Mouse (Mus musculus) limb, embryonic 12.5 days (tissue): Measurements from ENCODE around the gene Gm20388. TPM values are rescaled to one million over a fixed set of nuclear protein-coding genes. Genes with fewer than 3 reads are reported as not detected.

Source experiments
- ATAC-seq: fragments of 200-750 bp; cut with Nextera tagmentation; 2 replicates; pipeline ENCODE4 v1.8.0; 2017; ENCODE audit warnings: low read depth, moderate TSS enrichment; ENCODE audit not compliant: insufficient number of reproducible peaks, insufficient read depth, low FRiP score, low TSS enrichment
- H3K27ac ChIP-seq: fragments of 300-500 bp; sonication (generic); 2 replicates; pipeline ENCODE4 v1.5.1; 2016; ENCODE audit warnings: mild to moderate bottlenecking, moderate library complexity
- H3K27me3 ChIP-seq: fragments of 300-500 bp; sonication (generic); 2 replicates; pipeline ENCODE4 v1.6.1; 2016; ENCODE audit warnings: mild to moderate bottlenecking, moderate library complexity
- H3K36me3 ChIP-seq: fragments of 300-500 bp; sonication (generic); 2 replicates; pipeline ENCODE4 v1.6.1; 2016; ENCODE audit warnings: mild to moderate bottlenecking, moderate library complexity
- H3K4me1 ChIP-seq: fragments of 300-500 bp; sonication (generic); replicated peaks from 2 replicates; pipeline ENCODE4 v1.6.1; 2016
- H3K4me2 ChIP-seq: fragments of 300-500 bp; sonication (generic); 2 replicates; pipeline ENCODE4 v1.6.1; 2016; ENCODE audit warnings: mild to moderate bottlenecking, moderate library complexity
- H3K4me3 ChIP-seq: fragments of 300-500 bp; sonication (generic); replicated peaks from 2 replicates; pipeline ENCODE4 v1.5.1; 2016; ENCODE audit warnings: mild to moderate bottlenecking
- H3K9ac ChIP-seq: fragments of 300-500 bp; sonication (generic); replicated peaks from 2 replicates; pipeline ENCODE4 v1.6.1; 2016; ENCODE audit warnings: mild to moderate bottlenecking, moderate library complexity
- H3K9me3 ChIP-seq: fragments of 300-500 bp; sonication (generic); 2 replicates; pipeline ENCODE4 v1.6.1; 2016; ENCODE audit warnings: mild to moderate bottlenecking, moderate library complexity
- WGBS: fragments of 180-500 bp; shearing (Covaris S2); methylation state at CpG from one replicate; pipeline ENCODE4 v1.1.7; 2016; 5-methylcytosine and 5-hydroxymethylcytosine counted together
- polyA plus RNA-seq: library from polyadenylated mRNA; unstranded; fragments of >200 nt; fragmentation: Nextera tagmentation; extraction: Ambion mirVana; gene quantifications from 2 replicates; pipeline ENCODE4 v1.2.1, GENCODE M21; 2016

Gene Gm20388
- polyA plus RNA-seq, 1 experiment from 2014 or later: not detected

DNA sequence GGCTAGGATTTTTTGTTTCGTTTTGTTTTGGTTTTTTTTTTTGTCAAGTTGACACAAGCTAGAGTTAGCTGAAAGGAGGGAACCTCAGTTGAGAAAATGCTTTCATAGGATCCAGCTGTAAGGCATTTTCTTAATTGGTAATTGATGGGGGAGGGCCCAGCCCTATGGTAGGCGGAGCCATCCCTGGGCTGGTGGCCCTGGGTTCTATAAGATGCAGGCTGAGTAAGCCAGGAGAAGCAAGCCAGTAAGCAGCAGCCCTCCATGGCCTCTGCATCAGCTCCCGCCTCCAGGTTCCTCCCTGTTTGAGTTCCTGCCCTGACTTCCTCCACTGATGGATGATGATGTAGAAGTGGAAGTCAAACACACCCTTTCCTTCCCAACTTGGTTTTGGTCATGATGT is 3869.8 kb downstream of the Gm20388 start:
- Histone ChIP-seq H3K27ac (no peak overlapping the region), H3K4me2 (no peak overlapping the region), H3K9me3 (no peaks in the 10 kb centered on the region), H3K4me3 (no peak overlapping the region), H3K4me1 (peaks cover 12% of the 10 kb centered on the region), H3K27me3 (0 out of 2 replicates have a peak, but pooled peaks cover 4% of the 10 kb centered on the region), H3K36me3 (no peaks in the 10 kb centered on the region), H3K9ac (no peak overlapping the region)
- WGBS: 57% methylated on average over 3 of the region's 3 CpGs
- no peak for ATAC-seq

DNA sequence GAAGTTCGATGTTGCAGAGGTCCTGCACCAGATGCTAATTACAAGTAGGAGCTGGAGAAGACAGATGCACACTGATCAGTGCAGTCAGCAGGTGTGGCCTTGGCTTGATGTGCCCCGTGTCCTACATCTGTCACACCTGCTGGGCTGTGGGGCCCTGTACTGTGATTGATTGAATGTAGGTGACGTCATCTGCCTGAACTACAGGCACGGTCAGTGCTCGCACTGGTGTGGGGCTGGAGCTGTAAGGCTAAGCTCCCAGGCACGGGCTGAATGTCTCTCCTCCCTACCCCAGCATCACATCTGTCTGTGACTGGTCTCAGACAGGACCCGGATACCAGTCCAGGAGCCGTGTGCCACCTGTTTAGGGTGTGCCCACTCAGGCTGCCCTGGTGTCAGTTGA is 3870.6 kb downstream of the Gm20388 start:
- no peak for ATAC-seq
- H3K4me3 ChIP-seq: no peak overlapping the region
- H3K9me3 ChIP-seq: no peaks in the 10 kb centered on the region
- no peak overlapping the region for H3K9ac ChIP-seq
- no peak overlapping the region for H3K4me2 ChIP-seq
- peaks cover 12% of the 10 kb centered on the region for H3K4me1 ChIP-seq
- H3K36me3 ChIP-seq: no peaks in the 10 kb centered on the region
- no peak overlapping the region for H3K27ac ChIP-seq
- 0 out of 2 replicates have a peak, but pooled peaks cover 4% of the 10 kb centered on the region for H3K27me3 ChIP-seq
- 34% methylated on average over 8 of the region's 8 CpGs for WGBS

DNA sequence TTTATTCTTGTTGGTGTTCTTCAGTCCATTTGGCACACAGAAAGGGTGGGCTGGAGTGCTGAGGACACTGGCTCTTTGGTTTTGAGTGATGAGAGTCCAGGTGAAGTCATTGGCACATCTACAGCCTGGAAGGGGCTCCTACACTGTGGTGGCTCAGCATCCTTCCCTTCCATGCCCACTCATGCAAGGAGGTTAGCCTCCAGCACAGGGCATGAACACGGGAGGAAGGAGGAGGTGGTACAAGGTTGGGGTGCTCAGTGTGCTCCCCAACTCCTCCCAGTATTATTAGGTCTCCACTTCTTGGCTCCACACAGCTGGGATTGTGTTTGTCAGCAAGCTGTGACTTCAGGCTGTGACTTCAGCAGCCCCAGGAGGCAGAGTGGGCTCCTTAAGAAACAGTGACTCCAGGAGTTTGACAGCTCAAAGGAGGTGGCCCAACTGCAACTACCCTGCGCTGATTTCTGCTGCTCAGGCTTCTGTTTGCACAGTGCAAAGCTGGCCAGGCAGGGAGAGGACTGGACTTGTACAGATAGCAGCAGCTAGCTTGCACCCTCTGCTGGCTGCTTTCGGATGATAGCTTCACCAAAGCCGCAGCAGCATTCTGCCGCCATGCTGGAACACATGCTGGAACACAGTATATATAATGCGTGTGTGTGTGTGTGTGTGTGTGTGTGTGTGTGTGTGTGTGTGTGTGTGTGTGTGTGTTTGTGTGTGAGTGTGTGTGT is 3873.0 kb downstream of the Gm20388 start:
- 0 out of 2 replicates have a peak, but pooled peaks cover 12% of the 10 kb centered on the region for H3K27me3 ChIP-seq
- 9% methylated on average over 6 of the region's 6 CpGs for whole genome bisulfite sequencing
- H3K27ac ChIP-seq: no peak overlapping the region
- no peaks in the 10 kb centered on the region for H3K9me3 ChIP-seq
- no peaks in the 10 kb centered on the region for H3K36me3 ChIP-seq
- no peak overlapping the region for H3K9ac ChIP-seq
- H3K4me2 ChIP-seq: no peak overlapping the region
- peaks cover 12% of the 10 kb centered on the region for H3K4me1 ChIP-seq
- H3K4me3 ChIP-seq: no peak overlapping the region
- peak; percentile 78 for ATAC-seq

DNA sequence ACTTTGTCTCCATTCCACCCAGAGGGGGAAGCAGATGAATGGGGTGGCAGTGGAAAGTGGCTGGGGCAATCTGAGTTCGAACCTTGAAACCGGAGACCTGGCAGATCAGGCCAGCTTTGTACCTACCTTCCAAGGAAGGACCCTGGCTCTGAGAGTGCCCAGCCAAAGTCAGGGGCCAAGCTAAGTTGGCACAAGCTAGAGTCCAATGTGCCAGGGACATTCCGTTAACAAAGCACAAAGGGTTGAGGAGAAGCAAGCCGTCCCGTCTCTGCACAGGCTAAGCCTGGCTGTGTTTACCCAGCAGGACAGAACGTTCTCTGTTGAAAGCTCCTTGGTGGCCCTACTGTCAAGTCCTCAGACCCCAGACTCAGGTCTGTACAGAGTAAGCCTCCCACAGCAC is 3875.5 kb downstream of the Gm20388 start:
- H3K27ac ChIP-seq: no peak overlapping the region
- 83% methylated on average over 6 of the region's 6 CpGs for WGBS
- H3K4me3 ChIP-seq: no peak overlapping the region
- no peak overlapping the region for H3K9ac ChIP-seq
- peaks cover 6% of the 10 kb centered on the region for H3K4me1 ChIP-seq
- H3K27me3 ChIP-seq: 0 out of 2 replicates have a peak, but pooled peaks cover 12% of the 10 kb centered on the region
- H3K9me3 ChIP-seq: no peaks in the 10 kb centered on the region
- no peaks in the 10 kb centered on the region for H3K36me3 ChIP-seq
- H3K4me2 ChIP-seq: no peak overlapping the region
- ATAC-seq: no peak

DNA sequence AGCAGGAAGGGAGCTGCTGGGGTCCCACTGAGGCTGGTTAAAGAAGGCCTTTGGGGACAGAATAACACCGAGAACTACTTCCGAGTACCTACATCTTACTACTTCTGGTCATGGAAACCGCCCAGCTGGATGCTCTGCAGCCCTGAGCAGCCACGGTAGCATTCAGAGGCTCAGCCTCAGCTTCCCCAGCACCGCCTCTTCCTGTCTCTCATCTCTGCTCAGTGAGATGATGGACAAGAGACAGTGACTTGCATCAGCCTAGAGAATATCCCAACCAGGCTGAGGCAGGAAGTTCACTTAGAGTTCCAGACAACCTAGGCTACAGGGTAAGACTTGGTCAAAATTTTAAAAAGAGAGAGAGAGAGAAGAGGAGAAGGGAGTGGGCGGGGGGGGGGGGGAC is 3876.0 kb downstream of the Gm20388 start:
- 82% methylated on average over 6 of the region's 6 CpGs for WGBS
- H3K9me3 ChIP-seq: no peaks in the 10 kb centered on the region

DNA sequence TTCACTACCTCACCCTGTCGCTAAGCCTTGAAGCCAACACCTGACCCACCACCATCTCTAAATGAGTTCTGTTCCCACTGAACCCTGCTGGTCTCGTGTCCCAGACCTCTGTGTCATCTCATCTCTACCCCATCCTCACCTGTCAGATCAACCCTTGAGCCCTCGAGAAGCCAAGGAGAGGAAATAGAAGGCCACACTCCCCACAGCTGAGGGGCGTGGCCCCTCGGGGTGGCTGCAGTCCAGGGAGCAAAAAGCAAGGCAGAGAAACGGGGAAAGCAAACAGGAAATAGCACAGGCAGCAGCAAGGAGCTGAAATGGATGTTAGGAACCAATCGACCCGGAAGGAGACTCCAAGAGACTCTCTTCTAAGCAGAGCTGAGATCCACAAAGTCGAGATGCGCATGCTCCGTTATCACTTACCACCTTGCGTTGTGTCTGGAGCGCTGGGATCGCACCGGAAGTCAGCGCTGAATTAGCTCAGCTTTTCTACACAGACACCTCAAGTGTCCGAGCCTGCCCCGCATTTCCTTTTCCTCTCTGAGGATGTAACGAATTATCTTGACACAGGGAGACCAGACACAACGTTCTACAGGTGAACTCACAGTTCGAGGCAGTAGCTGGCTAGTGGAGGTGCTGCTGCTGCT is 3876.7 kb downstream of the Gm20388 start:
- WGBS: 54% methylated on average over 21 of the region's 21 CpGs
- no peaks in the 10 kb centered on the region for H3K36me3 ChIP-seq
- H3K9ac ChIP-seq: no peak overlapping the region
- no peak for ATAC-seq
- H3K9me3 ChIP-seq: no peaks in the 10 kb centered on the region
- H3K4me1 ChIP-seq: 0 out of 2 replicates have a peak, but pooled peaks cover 2% of the 10 kb centered on the region
- 0 out of 2 replicates have a peak, but pooled peaks cover 8% of the 10 kb centered on the region for H3K27me3 ChIP-seq
- no peak overlapping the region for H3K27ac ChIP-seq
- no peak overlapping the region for H3K4me3 ChIP-seq
- H3K4me2 ChIP-seq: peak overlapping the region; percentile 8; the same call in 1 of the 2 replicates

More for the DNA sequence above, 3876.0 kb downstream of the Gm20388 start:
- no peak for ATAC-seq
- Histone ChIP-seq H3K36me3 (no peaks in the 10 kb centered on the region), H3K9ac (no peak overlapping the region), H3K27ac (no peak overlapping the region), H3K4me1 (0 out of 2 replicates have a peak, but pooled peaks cover 2% of the 10 kb centered on the region), H3K4me2 (no peak overlapping the region), H3K27me3 (0 out of 2 replicates have a peak, but pooled peaks cover 8% of the 10 kb centered on the region), H3K4me3 (no peak overlapping the region)

DNA sequence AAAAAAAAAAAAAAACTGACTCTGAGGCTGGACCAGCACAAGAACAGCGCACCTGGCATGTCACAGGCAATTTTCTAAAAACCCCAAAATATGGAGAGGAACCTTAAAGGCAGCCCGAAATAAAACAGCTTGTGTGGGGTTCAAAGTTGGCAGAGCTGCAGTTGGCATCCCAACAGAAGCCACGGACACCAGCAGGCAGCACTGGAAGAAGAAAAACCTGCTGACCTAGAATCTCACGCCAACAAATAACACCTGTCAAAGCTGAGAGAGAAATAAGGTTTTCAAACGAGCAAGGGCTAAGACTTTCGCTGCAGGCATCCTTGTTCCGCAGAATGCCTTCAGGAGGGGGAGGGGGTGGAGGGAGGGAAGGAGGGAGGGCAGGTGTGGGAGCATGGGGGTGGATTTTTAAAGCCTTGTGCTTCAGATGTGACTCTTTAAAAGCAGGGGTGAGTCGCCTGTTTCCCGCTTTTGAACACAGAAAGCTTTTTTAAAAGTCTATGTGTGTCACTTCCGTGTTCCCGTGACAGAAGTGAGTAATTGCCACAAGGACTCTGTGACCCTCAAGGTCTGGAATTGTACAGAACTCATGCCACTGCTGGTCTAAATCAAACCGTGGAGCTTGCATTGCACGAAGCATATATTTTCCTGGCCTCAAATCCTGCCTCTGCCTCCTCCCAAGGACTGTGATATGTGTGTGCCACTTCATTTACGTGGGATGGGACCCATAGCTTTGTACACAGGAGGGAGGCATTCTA is 3878.0 kb downstream of the Gm20388 start:
- H3K4me3 ChIP-seq: no peak overlapping the region
- 0 out of 2 replicates have a peak, but pooled peaks cover 2% of the 10 kb centered on the region for H3K4me1 ChIP-seq
- ATAC-seq: no peak
- H3K27ac ChIP-seq: no peak overlapping the region
- no peaks in the 10 kb centered on the region for H3K9me3 ChIP-seq
- WGBS: 44% methylated on average over 14 of the region's 14 CpGs
- no peaks in the 10 kb centered on the region for H3K36me3 ChIP-seq
- no peak overlapping the region for H3K9ac ChIP-seq
- no peak overlapping the region for H3K4me2 ChIP-seq
- H3K27me3 ChIP-seq: 0 out of 2 replicates have a peak, but pooled peaks cover 8% of the 10 kb centered on the region

DNA sequence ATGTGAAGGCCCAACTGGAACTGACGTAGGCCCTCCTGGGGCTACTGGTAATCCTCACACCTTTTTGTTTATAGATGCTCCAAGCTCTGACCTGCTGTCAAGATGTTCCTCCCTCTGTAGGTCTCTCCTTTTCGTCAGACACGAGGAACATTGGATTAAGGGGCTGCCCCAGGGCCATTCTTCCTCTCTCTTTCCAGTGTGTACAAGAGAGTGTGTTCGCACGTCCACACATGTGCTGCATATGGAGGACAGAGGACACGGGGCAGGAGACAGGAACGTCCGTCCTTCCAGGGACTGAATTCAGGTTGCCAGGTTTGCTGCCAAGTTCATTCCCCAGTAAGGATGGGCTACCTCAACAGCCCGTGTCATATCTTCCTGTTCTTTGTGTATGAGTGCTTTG is 3878.8 kb downstream of the Gm20388 start:
- H3K36me3 ChIP-seq: no peaks in the 10 kb centered on the region
- H3K4me3 ChIP-seq: no peak overlapping the region
- H3K4me2 ChIP-seq: no peak overlapping the region
- H3K9ac ChIP-seq: no peak overlapping the region
- no peak overlapping the region for H3K27ac ChIP-seq
- ATAC-seq: no peak
- no peaks in the 10 kb centered on the region for H3K4me1 ChIP-seq
- no peaks in the 10 kb centered on the region for H3K9me3 ChIP-seq
- 75% methylated on average over 9 of the region's 9 CpGs for WGBS
- 0 out of 2 replicates have a peak, but pooled peaks cover 8% of the 10 kb centered on the region for H3K27me3 ChIP-seq

DNA sequence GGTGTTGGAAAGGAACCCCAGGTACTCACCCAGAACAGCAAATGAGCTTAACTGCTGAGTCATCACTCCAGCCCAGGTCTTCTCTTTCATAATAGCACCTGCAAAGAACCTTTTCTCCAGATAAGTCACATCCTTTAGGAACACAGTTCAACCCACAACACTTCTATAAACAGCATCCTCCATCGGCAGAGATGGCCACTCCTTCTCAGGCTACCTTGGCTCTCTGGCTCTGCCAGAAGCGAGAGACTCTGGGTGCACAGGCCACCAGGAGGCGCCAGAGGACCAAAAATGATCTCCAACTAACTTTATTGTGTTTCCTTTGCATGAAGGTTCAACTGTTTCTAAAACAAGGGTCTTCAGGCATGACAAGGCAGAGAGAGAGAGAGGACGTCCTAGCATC is 3879.3 kb downstream of the Gm20388 start:
- H3K4me3 ChIP-seq: no peak overlapping the region
- no peak overlapping the region for H3K4me2 ChIP-seq
- no peak overlapping the region for H3K9ac ChIP-seq
- no peak for ATAC-seq
- H3K9me3 ChIP-seq: no peaks in the 10 kb centered on the region
- H3K4me1 ChIP-seq: no peaks in the 10 kb centered on the region
- H3K27me3 ChIP-seq: 0 out of 2 replicates have a peak, but pooled peaks cover 8% of the 10 kb centered on the region
- H3K36me3 ChIP-seq: no peaks in the 10 kb centered on the region
- 1% methylated on average over 4 of the region's 4 CpGs for WGBS
- no peak overlapping the region for H3K27ac ChIP-seq

DNA sequence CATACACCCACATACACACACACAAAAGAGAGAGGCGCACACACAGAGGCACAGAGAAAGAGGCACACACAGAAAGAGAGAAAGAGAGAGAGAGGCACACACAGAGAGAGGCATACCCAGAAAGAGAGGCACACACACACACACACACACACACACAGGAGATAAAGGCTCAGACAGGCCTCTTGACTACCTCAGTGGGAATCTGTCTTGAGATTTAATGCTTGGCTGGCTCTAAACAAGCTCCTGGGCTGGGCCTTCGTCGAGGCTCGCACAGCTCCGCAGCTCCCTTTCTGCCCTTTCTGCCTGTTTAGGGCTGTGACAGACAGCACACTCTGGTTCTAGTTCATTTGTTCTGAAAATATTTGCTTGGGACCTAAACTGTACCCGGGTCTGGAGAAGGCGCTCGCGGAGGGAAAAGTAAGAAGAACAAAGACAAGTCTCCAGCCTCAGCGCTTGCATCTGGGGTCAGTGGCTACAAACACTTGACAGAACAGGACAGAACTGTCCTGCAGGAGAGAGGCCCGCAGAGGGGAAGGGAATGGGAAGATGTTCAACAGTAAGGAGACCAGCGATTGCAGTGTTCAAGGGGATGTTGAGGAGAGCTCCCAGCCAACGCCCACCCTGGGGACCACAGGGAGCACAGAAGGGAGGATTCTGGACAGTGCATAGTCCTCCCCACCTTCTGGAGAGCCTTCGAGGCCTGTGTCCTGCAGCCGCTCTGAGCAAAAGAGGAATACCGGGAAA is 3880.6 kb downstream of the Gm20388 start:
- no peaks in the 10 kb centered on the region for H3K9me3 ChIP-seq
- H3K4me1 ChIP-seq: no peaks in the 10 kb centered on the region
- WGBS: 83% methylated on average over 16 of the region's 16 CpGs
- no peak overlapping the region for H3K4me2 ChIP-seq
- H3K36me3 ChIP-seq: no peaks in the 10 kb centered on the region
- no peak overlapping the region for H3K27ac ChIP-seq
- ATAC-seq: no peak
- 0 out of 2 replicates have a peak, but pooled peaks cover 8% of the 10 kb centered on the region for H3K27me3 ChIP-seq
- H3K9ac ChIP-seq: no peak overlapping the region
- H3K4me3 ChIP-seq: no peak overlapping the region
